Mouse (Mus musculus): Measurements from ENCODE around the gene Phldb2. TPM values are rescaled to one million over a fixed set of nuclear protein-coding genes. Genes with fewer than 3 reads are reported as not detected.

Gene Phldb2
- total and polyA plus RNA-seq, 3 experiments: not detected

DNA sequence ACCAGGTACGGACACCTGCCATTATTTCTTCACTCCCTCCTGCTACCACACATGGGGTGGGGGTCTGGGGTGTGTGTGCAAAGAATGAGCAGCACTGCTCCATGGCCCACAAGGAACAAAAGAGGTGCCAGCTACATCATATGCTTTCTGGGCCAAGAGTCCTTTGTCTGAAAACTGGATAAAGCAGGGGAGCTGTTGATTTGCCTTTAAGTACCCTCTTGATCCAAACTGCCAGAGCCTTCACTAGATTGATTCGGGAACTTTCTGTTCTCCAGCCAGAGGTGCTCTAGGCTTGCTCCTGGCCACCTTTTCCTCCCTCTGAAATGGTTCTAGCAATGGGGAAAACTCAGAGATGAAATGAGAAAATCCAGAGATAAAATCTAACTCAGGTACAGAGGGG is 164.1 kb downstream of the Phldb2 start:
- no peaks in the 10 kb centered on the region for H3K4me1 ChIP-seq (ENCODE audit: control insufficient read depth in 1 of 2, insufficient read depth in 2 of 2, low read length in 2 of 2)
- H3K27ac ChIP-seq (ENCODE audit: control insufficient read depth, low read depth, low read length): no peak overlapping the region
- no peak overlapping the region for H3K9ac ChIP-seq (ENCODE audit: control insufficient read depth, low read depth, low read length, poor library complexity, severe bottlenecking)
- TF ChIP-seq EP300 (IDR thresholded peaks at IDR 0.05; ENCODE audit: low read depth in 1 of 2, low read length in 2 of 2) (no peak), USF1 (IDR thresholded peaks at IDR 0.05; ENCODE audit: low read depth, low read length) (no peak), CHD1 (IDR thresholded peaks at IDR 0.05; ENCODE audit: low read depth, low read length) (no peak), MEF2A (IDR thresholded peaks at IDR 0.05; ENCODE audit: extremely low read depth, insufficient replicate concordance, low read depth, low read length, poor library complexity, severe bottlenecking) (no peak)
- H3K79me2 ChIP-seq (ENCODE audit: control insufficient read depth, insufficient read depth, low read length, poor library complexity): no peaks in the 10 kb centered on the region
- H3K4me3 ChIP-seq (ENCODE audit: control insufficient read depth in 1 of 2, insufficient read depth in 1 of 2, low read depth in 2 of 2, low read length in 2 of 2): no peak overlapping the region
- no peak for DNase-seq (ENCODE audit: low read depth, low spot score)
- no peaks in the 10 kb centered on the region for H3K9me3 ChIP-seq (replicated peaks; ENCODE audit: insufficient read depth, low read length)
- no peaks in the 10 kb centered on the region for H3K36me3 ChIP-seq (ENCODE audit: control insufficient read depth in 1 of 2, insufficient read depth in 2 of 2, low read length in 2 of 2)
- peaks cover 0 to 2% of the 10 kb centered on the region in 2 experiments; a peak in 1 of 4 replicates for H3K27me3 ChIP-seq (ENCODE audit: control insufficient read depth in 1 of 2, insufficient read depth in 2 of 2, low read length in 2 of 2)

- Histone ChIP-seq H3K27ac (ENCODE audit: control insufficient read depth, low read depth, low read length) (no peak overlapping the region), H3K4me1 (ENCODE audit: control insufficient read depth in 1 of 2, insufficient read depth in 2 of 2, low read length in 2 of 2) (no peaks in the 10 kb centered on the region), H3K79me2 (ENCODE audit: control insufficient read depth, insufficient read depth, low read length, poor library complexity) (no peaks in the 10 kb centered on the region), H3K27me3 (ENCODE audit: control insufficient read depth in 1 of 2, insufficient read depth in 2 of 2, low read length in 2 of 2) (no peaks in the 10 kb centered on the region), H3K9ac (ENCODE audit: control insufficient read depth, low read depth, low read length, poor library complexity, severe bottlenecking) (no peak overlapping the region), H3K4me3 (ENCODE audit: control insufficient read depth in 1 of 2, insufficient read depth in 1 of 2, low read depth in 2 of 2, low read length in 2 of 2) (no peak overlapping the region), H3K36me3 (ENCODE audit: control insufficient read depth in 1 of 2, insufficient read depth in 2 of 2, low read length in 2 of 2) (no peaks in the 10 kb centered on the region), H3K9me3 (replicated peaks; ENCODE audit: insufficient read depth, low read length) (no peaks in the 10 kb centered on the region)
- TF ChIP-seq UBTF (IDR thresholded peaks at IDR 0.05; ENCODE audit: borderline replicate concordance, insufficient read depth, low read depth, low read length) (no peak), ZMIZ1 (IDR thresholded peaks at IDR 0.05; ENCODE audit: low read depth, low read length) (no peak), MAX (IDR thresholded peaks at IDR 0.05; ENCODE audit: low read length) (no peak), ZNF384 (IDR thresholded peaks at IDR 0.05; ENCODE audit: low read depth, low read length) (no peak), ETS1 (IDR thresholded peaks at IDR 0.05; ENCODE audit: low read depth, low read length) (no peak), E2F4 (IDR thresholded peaks at IDR 0.05; ENCODE audit: borderline replicate concordance, low read depth, low read length) (no peak), POLR2A (IDR thresholded peaks at IDR 0.05; ENCODE audit: control insufficient read depth in 1 of 2, insufficient read depth in 1 of 2, low read depth in 1 of 2, low read length in 2 of 2, poor library complexity in 1 of 2) (no peak), KAT2A (conservative IDR thresholded peaks at IDR 0.05; ENCODE audit: low read depth, low read length) (no peak), CHD1 (IDR thresholded peaks at IDR 0.05; ENCODE audit: low read depth, low read length) (no peak), ZC3H11A (IDR thresholded peaks at IDR 0.05; ENCODE audit: low read depth, low read length) (no peak), ZKSCAN1 (IDR thresholded peaks at IDR 0.05; ENCODE audit: low read depth, low read length) (no peak)
- DNase-seq (ENCODE audit: low read depth, low spot score): no peak
Measured at GRCm38 (mm10) chr16:45787650-45788049, 165.7 kb downstream of the Phldb2 start.

- TF ChIP-seq NELFE (IDR thresholded peaks at IDR 0.05; ENCODE audit: low read depth, low read length) (no peak), CTCF (IDR thresholded peaks at IDR 0.05 in 2 of 3, conservative IDR thresholded peaks at IDR 0.05 in 1 of 3; ENCODE audit: control insufficient read depth in 1 of 3, insufficient read depth in 1 of 3, low read depth in 2 of 3, low read length in 3 of 3, poor library complexity in 1 of 3, severe bottlenecking in 1 of 3) (peak in 2 of 3 experiments; percentile 7 to 8; a peak in 1 of 6 replicates)
Measured at GRCm38 (mm10) chr16:45786639-45787038, 166.8 kb downstream of the Phldb2 start.

More at GRCm38 (mm10) chr16:45786639-45787038, 166.8 kb downstream of the Phldb2 start:
- H3K4me1 ChIP-seq (ENCODE audit: control insufficient read depth in 1 of 2, insufficient read depth in 2 of 2, low read length in 2 of 2): no peaks in the 10 kb centered on the region
- H3K27me3 ChIP-seq (ENCODE audit: control insufficient read depth in 1 of 2, insufficient read depth in 2 of 2, low read length in 2 of 2): no peaks in the 10 kb centered on the region
- H3K9me3 ChIP-seq (replicated peaks; ENCODE audit: insufficient read depth, low read length): no peaks in the 10 kb centered on the region
- H3K79me2 ChIP-seq (ENCODE audit: control insufficient read depth, insufficient read depth, low read length, poor library complexity): no peaks in the 10 kb centered on the region
- no peak overlapping the region for H3K4me3 ChIP-seq (ENCODE audit: control insufficient read depth in 1 of 2, insufficient read depth in 1 of 2, low read depth in 2 of 2, low read length in 2 of 2)
- H3K27ac ChIP-seq (ENCODE audit: control insufficient read depth, low read depth, low read length): no peak overlapping the region
- H3K36me3 ChIP-seq (ENCODE audit: control insufficient read depth in 1 of 2, insufficient read depth in 2 of 2, low read length in 2 of 2): no peaks in the 10 kb centered on the region
- no peak for DNase-seq (ENCODE audit: low read depth, low spot score)
- H3K9ac ChIP-seq (ENCODE audit: control insufficient read depth, low read depth, low read length, poor library complexity, severe bottlenecking): no peak overlapping the region
